Mouse (Mus musculus) neutrophil, adult 65 days (primary cell): ENCODE results near the gene Tuft1. TPM values are rescaled to one million over a fixed set of nuclear protein-coding genes. Genes with fewer than 3 reads are reported as not detected.

ENCODE experiments used
- total RNA-seq: library from RNA; stranded (reverse); gene quantifications from 2 replicates; pipeline ENCODE4 v1.2.4, GENCODE M21; 2023

The Tuft1 gene
- total RNA-seq: 0.76 and 0.88 TPM in 2 replicates

DNA sequence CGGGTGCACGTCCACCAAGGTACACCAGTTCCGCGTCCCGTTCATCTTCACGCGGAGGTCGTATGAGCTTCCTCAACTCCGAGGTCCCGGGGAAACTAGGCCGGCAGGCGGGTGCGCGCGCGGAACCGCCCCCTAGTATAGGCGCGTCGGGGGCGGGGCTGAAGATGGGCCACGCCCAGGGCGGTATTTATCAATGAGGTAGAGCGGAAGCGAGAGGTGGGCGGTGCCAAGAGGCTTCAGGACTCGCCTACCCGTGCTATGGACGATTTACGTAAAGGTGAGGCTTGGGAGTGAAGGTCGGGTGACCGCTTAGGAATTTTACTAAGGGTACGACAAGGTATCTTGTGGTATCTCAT is at the start of gene Tuft1:
Gene Tuft1 (minus strand): TSS at position 133 of the 356 bp plus-strand sequence.

DNA sequence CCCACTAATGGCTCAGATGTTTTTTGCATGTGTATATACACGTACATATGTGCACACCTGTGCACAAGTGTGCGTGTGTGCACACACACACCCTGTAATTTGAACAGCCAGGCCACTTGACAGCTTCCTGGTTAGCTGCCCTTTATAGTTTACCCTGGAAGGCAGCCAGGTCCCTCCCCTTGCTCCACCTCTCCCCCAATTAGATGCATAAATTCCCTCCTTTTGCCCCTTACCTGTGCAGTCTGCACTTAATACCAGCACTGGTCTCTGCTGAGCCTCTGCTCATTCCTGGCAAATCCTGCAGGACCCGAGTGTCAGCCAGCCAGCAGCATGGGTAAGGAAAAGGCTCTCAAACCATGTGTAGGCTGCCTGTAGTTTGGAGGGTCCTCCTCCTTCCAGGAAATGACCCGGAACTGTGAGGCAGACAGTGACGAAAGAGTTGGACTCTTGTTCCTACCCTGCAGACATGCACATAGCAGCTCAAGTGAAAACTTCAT is 34.7 kb upstream of the Tuft1 start, which contains the start of gene Selenbp2:
Gene Selenbp2 (plus strand): TSS at position 228 of the 497 bp plus-strand sequence.

DNA sequence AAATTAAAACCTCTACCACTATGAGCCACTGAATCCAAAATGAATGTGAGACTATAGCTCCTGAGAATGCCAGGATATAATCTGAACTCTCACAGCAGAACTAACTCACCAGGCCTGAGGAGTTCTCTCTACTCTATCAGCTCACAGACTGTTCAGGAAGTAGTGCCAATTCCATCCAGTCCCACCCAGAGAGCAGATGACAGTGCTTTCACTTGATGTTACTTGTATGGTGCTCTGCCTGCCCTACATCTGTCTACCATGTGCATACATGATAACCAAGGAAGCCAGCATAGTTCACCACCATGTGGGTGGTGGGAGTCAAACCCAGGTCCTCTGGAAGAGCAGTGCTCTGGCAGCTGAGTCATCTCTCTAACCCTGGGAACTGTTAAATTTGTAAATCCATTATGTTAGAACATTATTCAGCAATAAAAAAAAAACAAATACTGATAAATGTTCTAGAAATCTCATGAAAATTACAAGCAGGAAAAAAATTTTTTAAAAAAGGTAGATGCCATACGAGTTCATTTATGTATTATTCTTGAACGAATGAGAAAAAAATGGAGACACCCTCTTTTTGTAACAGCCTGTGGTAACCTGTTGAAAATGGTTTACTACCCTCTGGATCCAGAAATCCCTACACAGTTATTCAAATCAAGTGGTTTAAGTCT is 16.0 kb downstream of the Tuft1 start, which contains the start of gene Gm10972:
Gene Gm10972 (plus strand): TSS at position 618 of the 668 bp plus-strand sequence.

DNA sequence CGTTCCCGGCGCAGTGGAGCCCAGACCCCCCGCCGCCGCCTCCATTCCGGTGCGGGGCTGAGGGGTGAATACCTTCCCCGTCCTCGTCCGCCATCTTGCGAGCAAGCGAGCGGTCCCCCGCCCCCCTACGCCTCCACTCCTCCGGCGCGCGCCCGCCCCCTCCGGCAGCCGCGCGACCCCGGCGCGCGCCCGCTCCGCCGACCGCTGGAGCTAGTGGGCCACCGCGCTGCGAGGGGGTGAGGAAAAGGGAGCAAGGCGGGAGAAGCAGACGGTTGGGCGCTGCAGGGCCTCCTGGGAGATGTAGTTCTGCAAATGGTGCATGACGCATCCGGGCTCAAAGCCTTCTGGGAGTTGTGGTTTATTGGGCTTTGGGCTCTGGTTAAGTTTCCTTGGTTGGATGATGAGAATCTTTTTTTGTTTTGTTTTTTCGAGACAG is 76.2 kb downstream of the Tuft1 start, which contains the start of gene Snx27:
Gene Snx27 (minus strand): TSS at position 261 of the 436 bp plus-strand sequence.

Other genes with a start within 250 kb of the Tuft1 start
- gene Tdrkh, start 245.6 kb downstream of the Tuft1 start, total RNA-seq: 0.38 and 1.3 TPM in 2 replicates
- gene Mrpl9, start 215.6 kb downstream of the Tuft1 start, total RNA-seq: 21.5 and 28.5 TPM in 2 replicates
- gene Oaz3, start 215.0 kb downstream of the Tuft1 start, total RNA-seq: not detected in 2 replicates
- not detected in 2 replicates for gene Celf3, start 180.6 kb downstream of the Tuft1 start, total RNA-seq
- gene Riiad1, start 178.5 kb downstream of the Tuft1 start, total RNA-seq: 1.3 and 2.0 TPM in 2 replicates
- 45.5 and 53.7 TPM in 2 replicates for gene Snx27, start 76.2 kb downstream of the Tuft1 start, total RNA-seq
- gene Gm10972, start 15.8 kb downstream of the Tuft1 start, total RNA-seq: not detected in 2 replicates
- gene Selenbp2, start 34.7 kb upstream of the Tuft1 start, total RNA-seq: 2.6 and 2.8 TPM in 2 replicates
- 1.5 and 1.9 TPM in 2 replicates for gene Cgn, start 127.6 kb upstream of the Tuft1 start, total RNA-seq
- 22.3 and 31.4 TPM in 2 replicates for gene Pogz, start 178.7 kb upstream of the Tuft1 start, total RNA-seq
- gene Psmb4, start 228.1 kb upstream of the Tuft1 start, total RNA-seq: 193 and 208 TPM in 2 replicates